Mouse (Mus musculus): ENCODE measurements at regions not wholly inside any gene's neighbourhood (a gene's known extent, or its start where the extent isn't known, plus 50 kb on each side); places are given as distances from the start of the nearest gene placed in this dataset.
A peak's percentile ranks its signal among the peaks of the same experiment; 100 is the strongest.
"Not testable (repeated sequence)": the region's sequence is repeated elsewhere in the genome, so short reads cannot be mapped to it uniquely, and the experiment has no call there.

- no peak for DNase-seq (ENCODE audit: low read depth)
Measured at GRCm38 (mm10) chr11:52460190-52460780, 64.1 kb downstream of the 9530068E07Rik start.

DNA sequence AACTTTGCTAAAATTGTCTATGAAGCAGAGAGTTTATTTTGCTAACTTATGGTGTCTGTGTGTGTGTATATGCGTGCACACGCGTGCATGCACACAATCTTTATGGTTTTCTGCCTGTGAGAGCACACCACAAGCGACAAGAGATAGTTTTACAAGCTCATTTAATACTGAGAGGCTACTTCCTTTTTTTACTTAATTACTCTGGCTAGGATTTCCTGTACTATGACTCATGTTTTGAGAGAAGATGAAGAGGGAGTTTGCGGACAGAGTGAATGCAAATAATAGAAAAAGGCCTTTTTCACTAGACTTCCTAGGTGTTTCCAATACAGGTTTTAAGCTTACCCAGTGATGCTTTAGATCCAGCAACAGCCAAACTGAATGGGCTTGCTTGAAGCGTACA lies 74.9 kb downstream of the 9530068E07Rik start:
- DNase-seq (ENCODE audit: low read depth), result not testable (repeated sequence)

- not testable (repeated sequence) for DNase-seq (ENCODE audit: low read depth)
Measured at GRCm38 (mm10) chr11:52480111-52480510, 83.9 kb downstream of the 9530068E07Rik start.

- not testable (repeated sequence) for DNase-seq (ENCODE audit: low read depth)
Measured at GRCm38 (mm10) chr11:52480694-52481093, 84.5 kb downstream of the 9530068E07Rik start.

GRCm38 (mm10) chr11:52483534-52483933 lies 87.3 kb downstream of the 9530068E07Rik start:
- DNase-seq (ENCODE audit: low read depth), result not testable (repeated sequence)

- DNase-seq (ENCODE audit: low read depth), result peak; percentile 28
Measured at GRCm38 (mm10) chr11:52488538-52488937, 92.3 kb downstream of the 9530068E07Rik start.

DNA sequence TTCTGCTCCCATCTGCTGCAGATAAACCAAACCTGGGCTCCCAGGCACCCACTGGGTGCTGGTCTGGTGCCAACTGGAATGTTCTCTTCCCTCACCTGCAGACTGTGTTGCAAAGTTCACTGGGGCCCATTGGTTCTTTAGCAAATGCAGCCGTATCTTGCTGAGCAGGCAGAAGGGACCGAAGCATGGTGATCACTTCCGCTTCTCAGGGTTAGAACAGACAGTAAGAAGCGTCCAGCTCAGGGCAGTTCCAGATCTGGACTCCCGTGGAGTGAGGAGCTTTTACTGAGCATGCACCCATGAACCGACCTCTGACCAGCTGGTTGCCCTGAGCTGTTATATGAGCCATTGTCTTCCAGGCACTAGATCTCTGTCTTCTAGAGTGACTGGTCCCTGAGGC lies 97.1 kb downstream of the 9530068E07Rik start:
- DNase-seq (ENCODE audit: low read depth), result no peak

GRCm38 (mm10) chr11:52496908-52497307 lies 100.7 kb downstream of the 9530068E07Rik start:
- no peak for DNase-seq (ENCODE audit: low read depth)

DNA sequence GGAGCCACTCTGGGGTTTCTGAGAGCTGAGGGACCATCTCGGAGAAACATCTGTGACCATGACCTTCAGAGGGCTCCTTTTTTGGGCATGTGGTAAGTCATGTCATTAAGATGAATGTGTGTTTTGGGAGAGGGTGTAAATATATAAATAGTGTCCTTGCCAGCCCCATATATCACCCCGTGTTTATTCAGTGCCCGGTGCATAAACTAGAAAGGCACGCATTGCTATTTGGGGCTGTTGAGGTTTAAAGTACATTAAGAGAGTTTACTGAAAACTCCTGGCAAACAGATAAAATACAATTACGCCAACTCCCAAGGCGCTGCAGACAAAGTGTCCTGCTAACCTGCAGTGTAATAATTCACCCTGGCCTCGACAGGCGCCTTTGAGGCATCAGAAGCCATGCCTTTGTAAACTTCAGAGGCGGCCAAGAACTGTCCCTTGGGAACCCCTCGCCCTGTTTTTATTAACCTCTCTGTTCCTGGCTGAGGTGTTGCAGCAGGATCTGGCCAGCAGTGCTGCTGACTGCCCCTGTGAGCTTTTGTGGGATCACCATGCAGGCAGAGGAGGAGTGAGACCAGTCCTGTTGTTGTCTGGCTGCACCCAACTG lies 106.6 kb downstream of the 9530068E07Rik start:
- peak; percentile 82 for DNase-seq (ENCODE audit: low read depth)

GRCm38 (mm10) chr11:52511831-52512297 lies 115.6 kb downstream of the 9530068E07Rik start:
- DNase-seq (ENCODE audit: low read depth), result no peak

GRCm38 (mm10) chr11:52517330-52517729 lies 121.1 kb downstream of the 9530068E07Rik start:
- DNase-seq (ENCODE audit: low read depth), result peak; percentile 41

- DNase-seq (ENCODE audit: low read depth), result peak; percentile 19
Measured at GRCm38 (mm10) chr11:52519877-52520276, 123.6 kb downstream of the 9530068E07Rik start.

GRCm38 (mm10) chr11:52521879-52522278 lies 125.7 kb downstream of the 9530068E07Rik start:
- peak; percentile 83 for DNase-seq (ENCODE audit: low read depth)

DNA sequence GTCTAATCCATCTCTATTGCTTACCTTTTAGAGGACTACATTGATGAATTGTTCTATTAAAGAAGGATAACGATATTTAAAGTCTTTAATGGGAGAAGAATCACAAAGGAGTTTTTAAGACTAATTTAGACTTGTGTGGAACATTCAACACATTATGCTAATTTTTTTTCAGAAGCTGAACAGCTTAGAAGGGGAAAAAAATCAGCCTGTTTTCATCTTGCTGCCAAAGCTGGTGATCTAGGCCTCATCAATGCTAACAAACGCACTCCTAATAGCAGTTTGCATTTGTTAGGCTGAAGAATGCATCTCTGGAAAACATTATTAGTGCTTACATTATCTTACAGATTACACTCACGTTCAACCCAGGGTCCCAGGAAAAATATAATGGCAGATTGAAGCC lies 126.2 kb downstream of the 9530068E07Rik start:
- no peak for DNase-seq (ENCODE audit: low read depth)

DNA sequence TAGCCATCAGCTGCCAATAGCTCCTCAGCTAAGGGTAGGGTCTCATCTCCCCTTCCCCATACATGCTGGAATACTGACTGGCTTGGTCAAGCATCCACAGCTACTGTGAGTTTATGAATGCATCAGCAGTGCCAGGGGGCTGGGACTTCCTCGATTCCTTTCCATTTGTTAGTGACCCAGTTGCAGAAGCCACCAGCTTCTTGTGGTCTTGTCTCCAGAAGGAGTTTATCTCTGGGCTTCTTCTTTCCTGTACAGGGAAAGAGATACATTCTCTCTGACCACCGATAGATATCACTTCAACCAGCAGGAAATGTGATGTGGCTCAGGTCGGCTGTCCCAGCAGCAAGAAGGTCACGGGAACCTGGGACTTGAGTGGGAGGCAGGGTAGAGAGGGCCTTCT lies 127.0 kb downstream of the 9530068E07Rik start:
- no peak for DNase-seq (ENCODE audit: low read depth)

GRCm38 (mm10) chr11:52523671-52524070 lies 127.4 kb downstream of the 9530068E07Rik start:
- no peak for DNase-seq (ENCODE audit: low read depth)

- no peak for DNase-seq (ENCODE audit: low read depth)
Measured at GRCm38 (mm10) chr11:52525446-52525845, 129.2 kb downstream of the 9530068E07Rik start.

- no peak for DNase-seq (ENCODE audit: low read depth)
Measured at GRCm38 (mm10) chr11:52526306-52526705, 130.1 kb downstream of the 9530068E07Rik start.

DNA sequence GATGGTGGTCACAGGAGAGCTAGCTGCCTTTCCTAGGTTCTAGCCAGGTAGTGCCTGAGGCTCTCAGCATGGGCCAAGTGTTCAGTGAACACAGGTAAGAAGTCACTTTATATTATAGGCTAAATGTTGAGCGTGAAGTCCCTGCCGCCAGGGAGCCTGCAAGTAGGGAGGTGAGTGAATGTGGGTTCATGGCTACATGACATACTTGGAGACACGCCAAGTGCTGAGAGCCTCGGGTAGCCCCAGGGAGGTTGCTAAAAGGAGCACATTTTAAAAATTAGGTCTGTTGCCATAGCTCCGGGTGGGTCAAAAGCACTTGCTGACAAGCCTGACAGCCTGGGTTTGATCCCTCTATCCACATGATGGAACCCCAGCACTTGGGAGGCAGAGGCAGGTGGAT lies 137.2 kb downstream of the 9530068E07Rik start:
- peak; percentile 63 for DNase-seq (ENCODE audit: low read depth)

DNA sequence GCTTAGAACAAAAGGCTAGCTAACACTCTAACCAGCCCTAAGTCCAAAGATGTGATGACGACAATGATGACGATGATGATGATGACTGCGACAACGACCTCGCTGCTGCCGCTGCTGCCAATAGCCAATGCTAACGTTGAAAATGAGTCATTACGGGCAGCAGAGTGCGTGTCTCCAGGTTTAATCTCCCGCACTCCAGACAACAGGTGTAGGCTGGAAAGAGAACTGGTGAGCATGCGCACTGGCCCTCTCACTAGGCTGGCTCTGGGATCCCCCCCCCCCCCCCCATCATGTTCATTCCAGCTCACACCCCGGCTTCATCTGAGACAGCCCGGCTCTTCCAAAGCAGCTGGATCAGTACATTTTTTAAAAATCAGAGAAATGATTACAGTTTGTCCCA lies 138.4 kb downstream of the 9530068E07Rik start:
- no peak for DNase-seq (ENCODE audit: low read depth)

DNA sequence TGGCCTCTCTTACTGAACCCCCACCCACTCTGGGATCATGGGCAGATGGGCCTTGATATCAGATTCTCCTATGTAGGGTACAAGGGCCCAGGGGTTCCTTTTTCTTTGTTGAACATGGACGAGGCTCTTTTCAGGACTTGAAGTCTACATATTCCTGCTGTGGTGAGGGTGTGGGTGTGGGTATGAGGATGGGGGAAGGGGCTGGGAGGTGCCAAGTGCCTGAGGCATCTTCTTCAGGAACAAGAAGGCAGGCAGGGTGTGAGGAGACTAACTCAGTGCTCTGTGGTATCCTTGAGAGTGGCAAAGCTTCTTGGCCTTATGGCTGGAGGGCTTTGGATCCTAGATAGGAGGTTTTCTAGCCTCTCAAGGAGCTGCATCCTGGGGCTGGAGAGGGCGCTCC lies 140.0 kb downstream of the 9530068E07Rik start:
- DNase-seq (ENCODE audit: low read depth), result no peak

DNA sequence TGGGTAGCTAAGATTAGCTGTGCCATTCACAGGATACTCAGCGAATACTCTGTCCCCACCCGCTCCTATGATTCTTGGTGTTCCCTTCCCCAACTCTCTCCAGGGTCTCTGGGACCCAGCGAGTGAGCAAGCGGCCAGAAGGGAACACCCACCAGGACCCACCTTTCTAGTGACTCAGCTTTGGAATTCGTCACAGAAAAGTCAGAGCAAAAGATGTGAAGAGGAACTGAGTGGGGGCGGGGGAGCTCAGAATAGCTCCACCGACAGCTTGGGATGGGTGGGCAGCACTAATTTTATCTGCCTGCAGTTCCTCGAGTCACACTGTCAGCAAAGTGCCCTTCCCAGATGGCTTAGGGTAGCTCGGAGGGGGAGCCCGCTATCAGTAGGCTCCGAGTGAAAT lies 140.6 kb downstream of the 9530068E07Rik start:
- no peak for DNase-seq (ENCODE audit: low read depth)

DNA sequence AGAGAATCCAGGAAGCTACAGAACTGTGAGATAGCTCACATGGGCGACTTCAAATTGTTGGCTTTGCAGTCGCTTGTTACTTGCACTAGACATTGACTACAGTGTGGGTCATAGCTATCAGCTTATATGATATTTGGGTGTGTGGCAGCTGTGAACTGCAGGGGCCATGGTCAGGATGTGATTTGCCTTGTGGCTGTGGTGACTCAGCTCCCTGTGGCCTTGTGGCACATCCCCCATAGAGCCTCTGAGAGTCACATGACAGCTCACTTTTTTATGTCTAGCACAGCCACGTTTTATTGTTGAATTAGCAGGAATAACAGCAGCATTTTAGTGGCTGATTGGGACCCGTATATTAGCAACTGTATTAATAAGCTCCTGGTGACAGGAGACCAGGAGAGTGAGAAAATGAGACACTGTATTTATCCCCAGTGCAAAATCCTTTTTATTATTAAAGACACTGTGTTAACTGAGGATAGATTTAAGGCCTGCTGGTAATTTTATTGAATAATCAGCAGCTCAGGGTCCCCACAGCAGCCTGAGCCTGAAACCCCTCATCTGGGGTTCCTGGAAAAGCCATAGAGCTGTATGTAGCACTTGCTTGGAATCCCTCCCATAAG lies 141.7 kb downstream of the 9530068E07Rik start:
- DNase-seq (ENCODE audit: low read depth), result peak; percentile 17
